Comparison of ENCODE assay signal across 8 mouse cellular contexts in the genomic region with DNA sequence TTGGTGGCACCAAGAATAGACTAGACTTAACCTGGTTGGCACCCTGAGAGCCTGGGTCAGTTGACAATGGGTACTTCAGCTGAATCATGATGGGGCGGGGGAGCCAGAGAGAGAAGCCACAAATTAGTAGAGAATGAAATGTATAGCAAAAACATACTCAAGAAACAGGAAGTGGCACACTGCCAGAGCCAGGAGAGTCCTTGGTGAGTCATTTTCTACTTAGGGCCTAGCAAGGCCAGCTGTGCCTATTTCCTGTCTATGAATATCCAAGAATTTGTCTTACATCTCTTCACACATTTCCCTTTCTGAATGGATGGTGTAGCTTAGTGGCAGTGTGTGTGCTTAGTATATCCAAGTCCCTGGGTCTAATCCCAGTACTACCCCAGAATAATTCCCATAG. TPM values are rescaled to one million over a fixed set of nuclear protein-coding genes. Genes with fewer than 3 reads are reported as not detected.
DNase-seq lines count a peak whose midpoint lies in the region; ATAC-seq lines count a peak whose summit lies in the region.

No protein-coding gene starts in this region.

- WGBS in heart, embryonic 16.5 days: 73% methylated on average over 1 of the region's 1 CpGs
- WGBS in heart, embryonic 12.5 days: 83% methylated on average over 1 of the region's 1 CpGs
- 78% methylated on average over 1 of the region's 1 CpGs for WGBS in lung, embryonic 16.5 days
- 81% methylated on average over 1 of the region's 1 CpGs for WGBS in hindbrain, embryonic 14.5 days

- no peak overlapping the region for H3K4me2 ChIP-seq in heart, embryonic 16.5 days (ENCODE audit: low read depth, low read length)
- no peak overlapping the region for H3K4me2 ChIP-seq in heart, embryonic 12.5 days
- H3K4me2 ChIP-seq in lung, embryonic 16.5 days (ENCODE audit: low read depth, low read length): no peak overlapping the region
- no peak overlapping the region for H3K4me2 ChIP-seq in hindbrain, embryonic 14.5 days (replicated peaks)

- H3K4me3 ChIP-seq in heart, embryonic 16.5 days (ENCODE audit: low read length): no peak overlapping the region
- no peak overlapping the region for H3K4me3 ChIP-seq in heart, embryonic 12.5 days
- H3K4me3 ChIP-seq in lung, embryonic 16.5 days (ENCODE audit: low read length): no peak overlapping the region
- H3K4me3 ChIP-seq in hindbrain, embryonic 14.5 days (replicated peaks; ENCODE audit: low read length): no peak overlapping the region

- no peaks in the 10 kb centered on the region for H3K36me3 ChIP-seq in heart, embryonic 16.5 days (ENCODE audit: control insufficient read depth, insufficient read depth)
- H3K36me3 ChIP-seq in heart, embryonic 12.5 days: 0 out of 2 replicates have a peak, but pooled peaks cover 4% of the 10 kb centered on the region
- H3K36me3 ChIP-seq in lung, embryonic 16.5 days (ENCODE audit: control insufficient read depth, insufficient read depth, low read length): no peaks in the 10 kb centered on the region
- peaks cover 7% of the 10 kb centered on the region for H3K36me3 ChIP-seq in hindbrain, embryonic 14.5 days (replicated peaks; ENCODE audit: control insufficient read depth, insufficient read depth)

- H3K9me3 ChIP-seq in heart, embryonic 16.5 days (replicated peaks; ENCODE audit: control insufficient read depth, low read length): no peaks in the 10 kb centered on the region
- no peaks in the 10 kb centered on the region for H3K9me3 ChIP-seq in heart, embryonic 12.5 days (replicated peaks)
- no peaks in the 10 kb centered on the region for H3K9me3 ChIP-seq in lung, embryonic 16.5 days (ENCODE audit: control insufficient read depth, low read length)
- H3K9me3 ChIP-seq in hindbrain, embryonic 14.5 days (ENCODE audit: control insufficient read depth, low read length): no peaks in the 10 kb centered on the region

- no peak for ATAC-seq in heart, embryonic 16.5 days (replicated peaks; ENCODE audit: extremely low read depth, insufficient read depth, low FRiP score)
- no peak for ATAC-seq in heart, embryonic 12.5 days (ENCODE audit: insufficient number of reproducible peaks, low FRiP score)
- peak; percentile 97 for ATAC-seq in CD4-positive, CD25-positive, alpha-beta regulatory T cell, adult 4 months
- ATAC-seq in lung, embryonic 16.5 days (ENCODE audit: low read depth): peak; percentile 65; the same call in 1 of the 2 replicates
- ATAC-seq in hindbrain, embryonic 14.5 days (ENCODE audit: low FRiP score): no peak

- H3K9ac ChIP-seq in heart, embryonic 16.5 days (ENCODE audit: low read length): no peak overlapping the region
- H3K9ac ChIP-seq in heart, embryonic 12.5 days: no peak overlapping the region
- no peak overlapping the region for H3K9ac ChIP-seq in lung, embryonic 16.5 days (ENCODE audit: low read length)
- no peak overlapping the region for H3K9ac ChIP-seq in hindbrain, embryonic 14.5 days

- H3K27me3 ChIP-seq in heart, embryonic 16.5 days (ENCODE audit: control insufficient read depth, insufficient read depth, low read length): no peaks in the 10 kb centered on the region
- no peaks in the 10 kb centered on the region for H3K27me3 ChIP-seq in heart, embryonic 12.5 days (replicated peaks)
- H3K27me3 ChIP-seq in lung, embryonic 16.5 days (ENCODE audit: control insufficient read depth, insufficient read depth, low read depth, low read length): no peaks in the 10 kb centered on the region
- H3K27me3 ChIP-seq in hindbrain, embryonic 14.5 days (ENCODE audit: control insufficient read depth, insufficient read depth, low read length): no peaks in the 10 kb centered on the region

- H3K27ac ChIP-seq in heart, embryonic 16.5 days (ENCODE audit: low read length): peak overlapping the region; percentile 47; the same call in 1 of the 2 replicates
- H3K27ac ChIP-seq in heart, embryonic 12.5 days (ENCODE audit: poor library complexity, severe bottlenecking): no peak overlapping the region
- H3K27ac ChIP-seq in lung, embryonic 16.5 days (ENCODE audit: low read length): peak overlapping the region; percentile 50; the same call in 1 of the 2 replicates
- H3K27ac ChIP-seq in hindbrain, embryonic 14.5 days: no peak overlapping the region

- peaks cover 23% of the 10 kb centered on the region for H3K4me1 ChIP-seq in heart, embryonic 16.5 days (ENCODE audit: control insufficient read depth, insufficient read depth, low read length)
- H3K4me1 ChIP-seq in heart, embryonic 12.5 days (replicated peaks): peaks cover 26% of the 10 kb centered on the region
- H3K4me1 ChIP-seq in lung, embryonic 16.5 days (replicated peaks; ENCODE audit: control insufficient read depth, insufficient read depth, low read length): peaks cover 9% of the 10 kb centered on the region
- H3K4me1 ChIP-seq in hindbrain, embryonic 14.5 days (replicated peaks; ENCODE audit: control insufficient read depth, insufficient read depth, low read length): no peaks in the 10 kb centered on the region

- DNase-seq in c-Kit-positive CD71-negative TER-119-negative erythroid progenitor cells, embryonic 14.5 days (ENCODE audit: low read depth): peak; percentile 77
- DNase-seq in testis, postnatal 10 days (ENCODE audit: low spot score): no peak
- DNase-seq in hindbrain, embryonic 14.5 days (ENCODE audit: low spot score): no peak
- DNase-seq in urinary bladder, adult 2 months (ENCODE audit: low spot score): no peak

RNA-seq across cellular contexts. Expression of a gene that starts 6.8 kb away (rescaled TPM):
- polyA plus RNA-seq in heart, embryonic 16.5 days (2015; fragmentation: Nextera tagmentation; extraction: Ambion mirVana): 220 and 242 TPM in 2 replicates
- polyA plus RNA-seq in heart, embryonic 12.5 days (2016; fragmentation: Nextera tagmentation; extraction: Ambion mirVana): 185 and 195 TPM in 2 replicates
- polyA plus RNA-seq in CD4-positive, CD25-positive, alpha-beta regulatory T cell, adult 4 months (2017; shearing (Covaris generic)): 10 to 100 TPM; 64.2 to 91.4 TPM
- polyA plus RNA-seq in lung, embryonic 16.5 days (2015; fragmentation: Nextera tagmentation; extraction: Ambion mirVana): 118 and 123 TPM in 2 replicates
- polyA plus RNA-seq in hindbrain, embryonic 14.5 days (2014; fragmentation: Nextera tagmentation; extraction: Ambion mirVana): 168 and 208 TPM in 2 replicates
- 64.8 and 66.3 TPM in 2 replicates for polyA plus RNA-seq in urinary bladder, adult 2 months (2012; rRNA removed)

Comparison
In these comparisons a context has a peak if more than half of its experiments do, and no peak if none do; other contexts are left out.
1. H3K27ac ChIP-seq: peak in heart, embryonic 16.5 days (single experiment) and lung, embryonic 16.5 days (single experiment); none in heart, embryonic 12.5 days (single experiment) and hindbrain, embryonic 14.5 days (single experiment).
2. ATAC-seq: peak in CD4-positive, CD25-positive, alpha-beta regulatory T cell, adult 4 months (single experiment) and lung, embryonic 16.5 days (single experiment); none in heart, embryonic 16.5 days (single experiment), heart, embryonic 12.5 days (single experiment) and hindbrain, embryonic 14.5 days (single experiment).